Mouse (Mus musculus) embryonic fibroblast, embryonic 13.5 days (primary cell): ENCODE data around the gene Dusp5.

Experiments used
- CTCF ChIP-seq: IDR thresholded peaks from 2 replicates; pipeline ENCODE4 v1.5.1; 2011; ENCODE audit warnings: mild to moderate bottlenecking, control low read depth, low read length, moderate library complexity, borderline replicate concordance; ENCODE audit not compliant: insufficient read depth
- POLR2A ChIP-seq: IDR thresholded peaks from 2 replicates; pipeline ENCODE4 v1.6.1; 2011; ENCODE audit warnings: low read depth, mild to moderate bottlenecking, control low read depth, low read length, moderate library complexity

- TF ChIP-seq CTCF = no peak
- TF ChIP-seq POLR2A = 0 out of 2 replicates have a peak, but pooled peaks have one; percentile 13
Observed at GRCm38 (mm10) chr19:53528131-53528621, 733 bp upstream of the Dusp5 start.
